Mouse (Mus musculus) cerebellum, postnatal 14 days (tissue): Measurements from ENCODE around the gene Cd3d.

Experiments used
- DNase-seq, 2 experiments: peaks; one replicate each; pipeline ENCODE4 v3.0.0; 2021; ENCODE audit warnings: mixed read lengths in 2 of 2

Cd3d gene

DNA sequence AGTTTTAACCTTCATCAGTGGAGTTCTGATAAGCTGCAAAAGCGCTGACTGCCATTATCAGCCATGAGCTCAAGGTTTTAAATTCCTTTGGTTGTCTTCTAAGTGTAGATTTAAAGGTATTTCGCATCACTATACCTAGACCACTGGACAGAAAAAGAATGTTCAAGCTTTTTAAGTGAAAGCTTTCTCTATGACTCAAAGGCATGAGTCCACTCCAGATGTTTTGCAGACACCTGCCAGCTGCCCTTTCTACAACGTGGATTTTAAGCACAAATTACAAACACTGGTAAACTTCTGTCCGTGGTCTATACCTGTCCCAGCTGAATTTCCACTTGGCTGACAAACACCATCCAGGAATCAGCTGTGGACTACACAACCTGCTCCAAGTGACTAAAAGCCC, 13.4 kb downstream of the Cd3d start:
- no peak for DNase-seq

DNA sequence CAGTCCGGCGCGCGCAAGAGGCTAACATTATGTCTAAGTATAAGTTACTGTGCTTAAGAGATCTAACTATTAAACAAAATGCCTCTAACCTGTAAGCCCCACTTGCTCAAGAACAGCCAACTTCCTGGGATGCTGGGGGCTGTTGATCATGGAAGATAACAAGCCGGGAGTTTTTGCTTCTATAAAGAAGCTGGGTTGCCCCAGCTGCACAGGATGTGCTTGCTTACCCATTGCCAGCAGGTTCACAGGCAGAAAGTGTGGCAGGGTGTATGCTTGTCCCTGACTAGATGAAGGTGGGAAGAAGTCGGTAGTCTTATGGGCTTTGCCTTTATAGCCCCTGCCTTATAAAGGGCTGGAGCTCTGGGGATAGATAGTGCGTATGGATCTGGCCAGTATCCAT, 15.0 kb downstream of the Cd3d start:
- no peak for DNase-seq

DNA sequence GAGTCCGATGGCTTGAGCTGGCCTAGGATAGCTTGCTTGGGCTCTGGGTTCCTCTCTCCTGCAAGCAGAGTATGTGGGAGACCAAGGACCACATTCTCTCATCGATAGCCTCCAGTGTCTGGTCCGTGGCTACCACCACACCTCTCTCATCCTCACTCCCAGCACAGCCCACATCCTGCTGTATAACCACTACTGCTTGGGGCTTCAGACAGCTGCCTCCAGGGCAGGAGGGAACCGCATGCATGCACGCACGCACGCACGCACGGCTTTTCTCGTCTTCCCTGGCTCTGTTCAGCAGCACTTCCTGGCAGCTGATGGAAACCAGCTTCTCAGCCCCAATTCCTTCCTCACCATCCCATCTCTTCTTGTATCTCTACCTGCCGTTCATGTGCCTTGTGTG, 16.6 kb downstream of the Cd3d start:
- no peak for DNase-seq

DNA sequence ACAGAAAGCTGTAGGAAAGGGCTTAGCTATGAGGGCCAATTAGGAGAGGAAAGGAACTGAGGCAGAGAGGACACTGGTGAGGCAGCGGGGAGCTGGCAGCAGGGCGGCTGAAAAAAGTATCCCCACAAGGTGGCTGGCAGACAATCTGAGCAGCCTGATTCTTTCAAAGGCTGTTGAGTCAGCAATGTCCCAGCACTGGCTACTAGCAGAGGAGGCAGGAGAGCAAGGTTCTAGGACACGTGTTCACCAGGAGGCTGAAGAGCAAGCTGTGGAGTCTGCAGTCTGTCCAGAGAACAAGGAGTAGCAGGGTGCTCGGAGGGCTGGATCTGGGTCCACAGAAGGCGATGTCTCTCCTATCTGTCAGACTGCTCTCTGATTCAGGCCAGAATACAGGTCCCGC, 17.6 kb downstream of the Cd3d start:
- peak; percentile 29 to 44 for DNase-seq

DNA sequence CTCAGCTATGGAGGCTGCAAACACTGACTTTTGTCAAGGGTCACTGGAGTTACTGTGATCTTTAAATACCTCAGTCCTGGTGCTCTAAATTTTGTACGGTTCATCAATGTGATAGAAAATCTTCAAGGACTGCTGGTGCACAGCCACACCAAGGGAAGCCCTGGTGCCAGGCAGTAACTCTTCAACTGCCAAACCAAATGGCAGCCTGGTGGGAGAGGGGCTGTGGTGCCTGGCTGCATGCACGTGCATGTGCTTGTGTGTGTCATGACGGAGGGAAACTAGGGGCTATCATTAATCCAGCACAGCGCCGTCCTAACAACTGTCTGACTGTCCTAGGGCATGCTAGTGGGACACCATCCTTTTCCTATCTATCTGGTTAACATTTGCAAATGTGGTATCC, 18.2 kb downstream of the Cd3d start:
- peak; percentile 18 to 23 for DNase-seq

DNA sequence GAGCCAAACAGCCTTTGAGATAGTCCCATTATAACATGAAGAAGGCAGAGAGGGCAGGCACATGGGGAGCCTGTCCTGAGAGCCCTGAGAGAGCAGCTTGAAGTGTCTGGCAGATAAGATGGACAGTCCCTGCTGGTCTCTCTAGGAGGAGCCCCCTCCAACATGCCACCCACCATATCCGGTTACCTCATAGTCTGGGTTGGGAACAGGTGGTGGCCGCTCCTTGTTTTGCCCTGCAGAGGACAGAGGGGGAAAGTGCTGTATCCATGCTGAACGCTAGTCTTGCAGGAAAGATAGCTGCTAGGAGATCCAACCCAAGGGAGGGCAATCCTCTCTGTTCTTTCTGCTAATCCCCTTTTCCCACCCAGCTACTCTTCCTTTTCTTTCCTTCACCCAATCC, 18.7 kb downstream of the Cd3d start:
- no peak for DNase-seq

DNA sequence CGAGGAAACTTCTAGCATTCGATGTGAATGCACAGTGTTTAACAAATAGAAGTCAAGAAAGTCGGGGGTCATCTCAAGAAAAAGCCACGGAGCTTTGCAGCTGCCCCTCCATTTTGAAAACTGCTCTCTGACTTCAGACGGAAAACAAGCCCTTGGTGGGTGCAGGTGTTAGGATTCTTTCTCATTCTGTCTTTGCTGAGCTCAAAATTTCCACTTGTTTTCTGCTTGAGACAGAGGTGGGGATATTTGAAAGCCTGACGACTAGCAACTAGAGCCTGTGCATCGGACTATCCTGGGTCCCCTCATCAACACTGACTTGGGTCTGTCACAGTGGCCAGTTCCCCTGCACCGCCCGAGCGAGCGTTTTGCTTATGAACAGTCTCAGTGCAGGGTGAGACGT, 25.8 kb downstream of the Cd3d start:
- no peak for DNase-seq

DNA sequence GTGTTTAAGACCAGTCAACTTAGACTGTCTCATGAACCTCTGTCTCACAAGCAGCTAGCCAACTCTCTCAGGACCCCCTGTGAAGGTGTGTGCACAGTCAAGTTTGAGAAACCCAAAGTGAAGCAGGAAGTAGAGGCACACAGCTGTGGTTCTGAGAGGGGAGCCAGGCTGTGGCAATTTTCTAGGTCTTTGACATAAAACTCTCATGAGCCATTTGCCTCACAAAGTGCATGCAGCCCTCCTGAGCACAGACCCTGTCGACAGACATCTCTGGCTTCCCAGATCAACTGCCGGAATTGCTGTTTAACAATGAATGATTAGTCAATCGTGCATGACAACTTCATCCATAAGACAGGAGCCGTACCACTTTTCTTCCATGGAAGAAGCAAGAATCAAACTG, 26.8 kb downstream of the Cd3d start:
- no peak for DNase-seq

DNA sequence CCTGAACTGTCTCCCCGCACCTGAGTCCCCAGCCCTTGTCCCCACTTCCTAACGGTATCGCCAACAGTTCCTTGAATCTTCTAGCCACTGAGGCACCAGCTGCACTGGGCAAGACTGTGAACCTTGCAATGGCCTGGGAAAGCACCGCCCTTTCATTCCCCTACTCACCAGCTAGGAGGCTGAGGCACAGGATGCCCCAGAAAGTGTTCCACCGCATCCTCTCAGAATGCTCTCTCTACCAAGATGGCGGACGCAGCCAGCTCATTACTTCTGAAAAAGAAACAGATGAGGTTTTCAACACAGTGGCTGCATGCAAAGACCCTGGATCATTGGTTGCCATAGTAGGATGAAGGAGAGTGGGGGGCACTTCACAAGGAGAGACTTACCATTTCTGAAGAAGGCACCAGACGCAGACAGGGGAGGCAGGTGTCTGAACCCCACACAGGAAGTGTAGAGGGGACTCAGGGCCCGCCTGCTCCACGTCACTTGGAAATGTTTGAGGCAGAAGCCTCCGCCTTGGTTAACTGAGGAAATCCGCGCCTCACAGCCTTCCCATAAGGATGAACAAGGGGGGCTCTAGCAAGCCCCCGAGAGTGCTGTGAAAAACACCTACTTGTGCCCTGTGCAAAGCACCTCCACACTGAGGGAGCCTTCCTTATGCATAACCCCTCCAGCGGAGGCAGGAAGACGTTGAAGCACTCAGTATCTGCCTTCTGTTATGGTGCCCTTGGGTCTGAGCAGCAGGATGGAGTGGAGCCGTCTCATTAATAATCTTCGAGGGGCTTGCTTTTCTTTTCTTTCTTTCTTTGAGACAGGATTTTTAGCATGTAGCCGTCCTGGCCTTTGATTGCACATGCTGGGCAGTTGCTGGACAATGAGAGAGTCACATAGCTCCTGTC, 27.8 kb downstream of the Cd3d start, which contains the start of gene Cd3e:
Cd3e (minus strand) TSS at position 448 of the 899 bp plus-strand sequence.
- DNase-seq, result no peak

DNA sequence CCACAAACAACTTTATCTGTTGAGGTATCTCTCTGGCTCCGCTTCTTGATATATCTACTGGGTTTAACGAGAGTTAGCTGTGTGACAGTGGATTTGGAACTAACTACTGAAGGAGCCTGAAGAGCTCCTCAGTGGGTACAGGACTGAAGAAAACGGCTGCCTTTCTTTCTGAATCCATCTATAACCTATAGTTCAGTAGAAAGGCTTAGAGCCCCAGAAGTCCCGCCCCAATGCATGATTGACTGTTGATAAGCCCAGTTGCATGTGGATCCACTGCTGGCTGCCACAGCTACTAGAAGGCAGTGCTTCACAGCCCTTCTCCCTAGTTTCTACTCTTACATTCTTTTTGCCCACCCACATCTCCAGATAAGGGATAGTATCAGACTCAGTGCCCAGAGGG, 28.9 kb downstream of the Cd3d start:
- DNase-seq, result no peak

DNA sequence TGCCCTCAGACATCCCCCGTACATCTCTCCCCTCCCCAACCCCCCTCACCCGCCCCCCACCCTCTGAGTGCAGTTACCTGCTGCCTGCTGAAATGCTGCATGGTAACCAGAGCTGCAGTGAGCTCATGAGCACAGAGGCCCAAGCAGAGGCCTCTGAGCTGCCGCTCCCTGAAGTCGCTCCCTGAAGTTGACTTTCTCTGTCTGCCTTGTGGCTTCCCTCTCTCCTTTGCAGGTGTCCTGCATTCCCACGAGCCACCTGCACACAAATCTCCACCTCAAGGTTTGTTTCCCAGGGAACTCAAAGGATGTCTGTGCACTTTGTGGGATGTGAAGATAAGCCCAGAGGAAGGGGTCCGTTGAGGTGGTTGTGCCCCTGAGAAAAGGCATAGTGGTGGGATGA, 29.7 kb downstream of the Cd3d start:
- DNase-seq, result no peak

DNA sequence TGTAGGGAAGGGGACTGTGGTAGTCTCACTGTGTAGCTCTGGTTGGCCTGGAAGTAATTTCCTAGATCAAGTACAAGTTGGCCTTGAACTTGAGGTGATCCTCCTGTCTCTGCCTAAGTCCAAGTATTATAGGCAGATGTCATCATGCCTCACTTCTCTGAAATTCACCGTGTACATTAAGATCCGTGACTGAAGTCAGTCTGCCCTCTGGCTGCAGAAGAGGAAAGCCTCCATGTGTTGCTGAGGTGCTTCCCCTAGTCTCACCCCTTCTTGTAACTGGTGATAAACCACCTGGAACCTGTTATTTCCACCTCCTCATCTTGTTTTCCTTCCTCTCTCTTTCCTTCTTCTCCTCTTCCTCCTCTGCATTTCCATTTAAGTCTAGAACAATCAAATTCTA, 33.3 kb downstream of the Cd3d start:
- DNase-seq, result no peak

DNA sequence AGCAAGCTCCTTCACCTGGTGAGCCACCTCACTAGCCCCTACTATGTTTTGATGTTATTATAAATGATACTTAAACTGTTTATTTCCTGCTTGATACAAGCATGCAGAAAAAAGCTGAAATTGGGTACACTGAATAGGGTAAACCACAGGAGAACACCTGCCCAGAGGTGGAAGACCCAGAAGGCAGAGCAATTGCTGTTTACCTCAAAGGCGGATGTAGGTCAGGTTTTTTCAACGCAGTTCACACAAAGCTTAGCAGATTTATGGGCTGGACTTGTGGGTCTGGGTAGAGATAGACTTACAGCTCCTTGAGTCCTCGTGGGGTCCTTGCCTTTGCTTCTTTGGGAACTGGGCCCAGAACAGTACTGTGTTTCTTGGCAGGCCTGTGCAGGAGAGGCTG, 34.3 kb downstream of the Cd3d start:
- DNase-seq, result no peak

DNA sequence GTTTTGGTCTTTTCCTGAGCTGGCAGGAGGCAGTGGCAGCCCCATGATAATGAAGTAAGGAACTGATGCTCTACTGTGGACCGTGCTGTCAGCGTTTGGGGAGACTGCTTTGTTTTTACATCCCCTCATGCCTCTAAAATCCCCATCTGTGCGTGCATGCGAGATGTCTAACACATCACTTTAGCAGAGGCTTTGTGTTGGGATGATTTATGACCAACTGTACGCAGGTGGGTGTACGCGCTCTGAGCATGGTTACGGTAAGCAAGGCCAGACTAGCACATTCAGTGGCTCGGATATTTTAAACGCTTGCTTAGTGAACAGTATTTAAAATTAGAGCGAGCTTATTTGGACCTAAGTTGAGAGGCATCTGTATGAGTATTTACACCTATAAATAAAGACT, 36.4 kb downstream of the Cd3d start:
- no peak for DNase-seq

DNA sequence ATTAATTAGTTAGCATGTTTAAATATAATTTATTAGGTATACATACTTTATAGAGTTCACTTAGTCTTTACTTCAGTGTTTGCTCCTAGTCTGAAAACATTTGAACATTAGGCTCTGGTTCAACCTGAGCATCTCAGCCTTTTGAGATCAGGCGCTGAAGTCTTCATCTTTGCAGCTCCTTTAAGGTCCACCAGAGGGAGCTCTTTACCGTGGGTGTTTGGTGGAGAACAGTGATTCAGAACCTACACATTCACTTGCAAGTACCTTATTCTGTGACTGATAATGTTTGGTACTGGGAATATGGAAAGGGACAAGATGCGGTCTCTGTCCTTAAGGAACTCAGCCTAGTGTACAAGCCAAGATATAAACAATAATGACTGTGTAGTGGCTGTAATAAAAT, 41.2 kb downstream of the Cd3d start:
- peak; percentile 81 to 84 for DNase-seq

DNA sequence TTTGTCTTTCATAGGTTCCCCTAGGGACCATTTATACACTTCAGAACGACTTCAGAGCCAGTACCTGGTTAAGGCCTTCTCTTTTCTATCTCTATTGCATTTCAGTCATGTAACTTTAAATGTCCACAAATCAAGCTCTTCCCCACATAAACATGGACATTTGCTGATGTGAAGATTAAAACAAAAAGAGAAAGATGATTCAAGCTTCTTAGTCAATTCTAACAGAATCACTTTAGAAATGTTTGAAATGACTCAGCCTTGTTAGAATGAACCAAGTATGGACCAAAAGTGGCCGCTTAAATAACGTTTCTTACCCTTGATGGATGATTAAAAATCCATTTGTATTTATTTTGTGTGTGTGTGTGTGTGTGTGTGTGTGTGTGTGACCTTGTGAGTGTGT, 42.1 kb downstream of the Cd3d start:
- no peak for DNase-seq

DNA sequence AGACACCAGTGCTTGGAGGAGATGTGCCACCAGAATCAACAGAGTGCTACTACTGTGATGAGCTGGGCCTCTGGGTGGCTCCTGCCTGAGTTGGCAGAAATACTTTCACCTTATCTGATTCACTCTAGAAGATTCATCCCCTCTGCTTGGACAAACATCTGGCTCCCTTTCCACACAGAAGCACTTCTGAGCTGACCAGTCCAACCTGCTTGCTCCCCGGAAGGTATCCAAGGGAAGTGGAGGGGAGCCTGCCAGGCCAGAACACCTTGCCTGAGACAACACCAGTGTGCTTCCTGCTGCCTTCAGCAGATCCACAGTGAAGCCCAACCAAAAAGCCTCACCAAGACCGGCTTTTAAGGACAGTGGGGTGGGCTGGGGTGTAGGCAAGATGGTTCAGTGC, 42.6 kb downstream of the Cd3d start:
- no peak for DNase-seq

DNA sequence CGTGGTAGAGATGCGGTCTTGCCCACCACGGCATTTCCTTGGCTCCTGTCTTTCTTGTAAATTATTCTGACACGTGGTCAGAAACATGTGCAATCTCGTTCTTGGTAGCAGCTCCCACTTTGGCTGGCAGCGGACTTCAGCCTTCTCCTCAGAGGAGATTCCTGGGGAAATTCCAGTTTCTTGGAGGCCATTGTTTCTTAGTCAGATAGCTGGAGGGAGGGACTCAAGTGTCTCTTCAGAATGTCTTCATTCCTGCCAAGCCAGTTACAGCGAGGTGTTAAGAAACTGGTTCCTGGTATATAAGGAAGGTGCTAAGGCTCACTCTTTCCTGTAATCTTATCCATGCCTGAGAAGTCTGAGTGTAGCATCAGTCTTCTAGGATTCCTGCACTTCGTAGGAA, 45.8 kb downstream of the Cd3d start:
- no peak for DNase-seq

DNA sequence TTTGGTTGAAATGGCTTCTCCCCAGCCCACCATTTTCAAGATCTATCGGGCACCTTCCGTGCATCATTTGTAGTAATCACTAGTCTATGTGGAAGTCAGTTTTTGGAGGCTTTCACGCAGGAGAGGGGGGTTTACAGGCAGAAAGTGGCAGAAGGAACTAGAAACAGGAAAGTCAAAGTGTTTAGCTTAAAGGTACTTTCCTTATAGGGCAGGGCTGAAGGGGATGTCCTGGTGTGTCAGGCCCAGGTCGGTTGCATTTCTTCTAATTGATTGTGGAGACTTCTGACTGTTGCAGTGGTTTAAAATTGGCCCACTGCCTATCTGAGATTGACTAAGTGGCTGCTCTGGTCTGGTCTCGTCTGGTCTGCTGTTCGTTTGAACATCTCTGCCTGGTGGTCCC, 48.8 kb downstream of the Cd3d start:
- no peak for DNase-seq

DNA sequence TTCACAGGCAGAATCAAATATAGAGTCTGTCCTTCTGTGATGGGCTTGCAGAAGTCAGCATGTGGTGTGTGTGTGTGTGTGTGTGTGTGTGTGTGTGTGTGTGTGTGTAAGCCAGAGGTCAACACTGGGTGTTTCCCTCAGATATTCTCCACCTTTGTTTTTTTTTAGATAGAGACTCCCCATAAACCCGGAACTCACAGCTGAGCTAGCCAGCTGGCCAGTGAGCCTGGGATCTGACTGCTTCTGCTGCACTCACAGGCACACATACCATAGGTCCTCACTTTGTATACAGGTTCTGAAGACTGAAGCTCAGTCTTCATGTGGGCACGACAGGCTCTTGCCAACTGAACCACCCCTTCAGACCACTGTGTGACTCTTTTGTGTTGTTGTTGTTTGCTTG, 50.7 kb downstream of the Cd3d start:
- no peak for DNase-seq

DNA sequence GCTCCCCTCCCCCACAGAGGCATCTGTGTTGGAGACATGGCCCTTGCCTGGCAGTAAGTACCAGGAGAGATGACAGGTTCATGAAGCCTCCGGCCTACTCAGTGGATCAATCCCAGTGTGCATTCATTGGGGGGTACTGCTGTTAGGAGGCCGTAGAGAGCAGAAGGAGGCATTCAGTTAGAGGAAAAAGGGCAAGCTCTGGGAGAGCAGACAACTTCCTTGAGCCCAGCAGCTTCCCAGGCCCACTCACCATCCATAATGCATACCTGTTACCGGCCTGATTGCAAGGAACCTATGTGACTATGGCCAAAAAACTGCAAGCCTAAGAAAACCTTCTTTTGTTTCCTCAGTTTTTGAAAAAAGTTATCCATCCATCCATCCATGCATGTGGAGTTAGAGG, 52.9 kb downstream of the Cd3d start:
- no peak for DNase-seq
